Mouse (Mus musculus) embryonic fibroblast, embryonic 13.5 days (primary cell): ENCODE measurements around the gene Lhfpl2.

Source experiments
- CTCF ChIP-seq: IDR thresholded peaks from 2 replicates; pipeline ENCODE4 v1.5.1; 2011; ENCODE audit warnings: mild to moderate bottlenecking, control low read depth, low read length, moderate library complexity, borderline replicate concordance; ENCODE audit not compliant: insufficient read depth
- POLR2A ChIP-seq: IDR thresholded peaks from 2 replicates; pipeline ENCODE4 v1.6.1; 2011; ENCODE audit warnings: low read depth, mild to moderate bottlenecking, control low read depth, low read length, moderate library complexity

DNA sequence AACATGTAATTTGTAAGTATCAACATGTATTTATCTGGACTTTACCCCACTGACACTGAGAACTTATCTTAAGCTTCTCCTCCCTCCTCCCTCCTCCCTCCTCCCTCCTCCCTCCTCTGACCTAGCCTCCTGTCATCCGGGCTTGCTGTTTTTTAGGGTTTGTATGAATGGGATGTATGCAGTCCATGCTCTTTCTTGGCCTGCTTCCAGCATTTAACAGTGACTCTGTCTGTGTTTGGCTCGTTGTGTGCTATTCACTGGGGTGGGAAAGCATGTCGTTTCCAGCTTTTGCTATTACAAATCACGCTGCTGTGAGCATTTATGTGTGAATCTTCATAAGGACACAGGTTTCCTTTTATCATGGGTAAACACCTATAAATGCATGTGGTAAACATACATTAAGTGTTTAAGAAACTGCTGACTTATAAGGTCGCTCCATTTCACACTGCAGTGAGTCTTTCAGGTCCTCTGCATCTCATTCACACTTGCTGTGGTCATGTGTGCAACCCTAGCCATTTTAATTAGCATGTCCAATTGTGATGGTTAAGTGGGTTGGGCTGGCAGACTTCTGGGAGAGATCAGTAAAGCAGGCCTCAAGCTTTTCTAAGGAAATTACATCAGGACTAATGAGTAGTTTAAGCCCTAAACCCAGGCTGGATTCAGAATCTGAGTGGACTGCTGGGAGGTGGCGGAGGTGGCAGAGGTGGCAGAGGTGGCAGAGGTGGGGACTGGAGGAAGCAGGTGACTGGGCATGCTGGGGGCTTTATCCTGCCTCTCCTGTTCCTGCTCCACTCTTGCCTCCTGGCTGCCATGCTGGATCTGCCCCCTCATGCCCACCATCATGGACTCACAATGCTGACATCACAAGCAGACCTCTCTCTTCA is 153.9 kb downstream of the Lhfpl2 start:
- TF ChIP-seq CTCF (no peak), POLR2A (no peak)
